Mouse (Mus musculus) right cerebral cortex, postnatal 4 days (tissue): ENCODE data around the gene Atn1.

Experiments used
- DNase-seq: peaks from one replicate; pipeline ENCODE4 v3.0.0-alpha.2; 2022

Atn1 gene

DNA sequence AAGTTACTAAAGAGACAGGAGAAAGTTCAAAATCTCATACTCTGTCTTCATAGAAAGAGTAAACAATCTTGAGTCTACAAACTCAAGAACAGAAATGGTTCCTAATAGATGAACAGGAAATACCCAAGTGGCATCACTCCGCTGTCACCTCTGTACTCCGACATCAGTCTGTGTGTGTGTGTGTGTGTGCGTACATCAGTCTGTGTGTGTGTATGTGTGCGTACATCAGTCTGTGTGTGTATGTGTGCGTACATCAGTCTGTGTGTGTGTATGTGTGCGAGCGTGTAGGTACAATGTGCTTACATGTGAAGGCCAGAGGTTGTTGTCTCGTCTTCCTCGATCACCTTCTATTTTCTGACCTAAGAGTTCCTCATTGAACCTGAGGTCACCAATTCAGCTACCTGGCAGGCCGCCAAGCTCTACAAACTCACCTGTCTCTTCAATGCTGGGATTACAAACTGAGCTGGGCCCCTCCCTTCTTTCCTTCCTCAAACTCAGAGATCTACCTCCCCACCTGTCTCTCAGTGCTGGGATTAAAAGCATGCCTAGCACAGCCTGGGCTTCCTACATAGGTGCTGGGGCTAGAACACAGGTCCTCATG lies 47.9 kb downstream of the Atn1 start:
- DNase-seq = no peak

DNA sequence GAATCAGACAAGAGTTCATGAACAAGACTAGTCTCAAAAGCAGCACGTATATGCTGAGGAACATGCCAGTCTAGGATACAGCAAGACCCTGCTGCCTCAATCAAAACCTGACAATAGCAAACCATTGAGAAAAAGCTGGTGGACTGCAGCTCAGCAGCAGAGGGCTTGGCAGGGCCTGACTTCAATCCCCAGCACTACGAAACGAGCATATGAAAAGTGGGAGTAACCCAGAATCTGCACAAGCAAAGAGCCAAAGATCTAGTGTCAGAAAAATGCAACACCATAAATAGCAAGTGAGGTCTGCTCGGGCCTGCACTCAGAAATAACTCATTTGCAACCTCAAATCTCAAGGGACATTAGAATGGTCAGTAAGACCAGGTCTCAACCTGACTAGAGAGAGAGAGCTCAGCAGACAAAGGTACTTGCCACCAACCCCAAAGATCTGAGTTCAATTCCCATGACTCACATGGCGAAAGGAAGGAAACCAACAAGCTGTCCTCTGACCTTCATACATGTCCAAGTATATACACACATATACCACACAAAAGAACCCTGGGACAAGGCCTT lies 50.2 kb downstream of the Atn1 start:
- no peak for DNase-seq

DNA sequence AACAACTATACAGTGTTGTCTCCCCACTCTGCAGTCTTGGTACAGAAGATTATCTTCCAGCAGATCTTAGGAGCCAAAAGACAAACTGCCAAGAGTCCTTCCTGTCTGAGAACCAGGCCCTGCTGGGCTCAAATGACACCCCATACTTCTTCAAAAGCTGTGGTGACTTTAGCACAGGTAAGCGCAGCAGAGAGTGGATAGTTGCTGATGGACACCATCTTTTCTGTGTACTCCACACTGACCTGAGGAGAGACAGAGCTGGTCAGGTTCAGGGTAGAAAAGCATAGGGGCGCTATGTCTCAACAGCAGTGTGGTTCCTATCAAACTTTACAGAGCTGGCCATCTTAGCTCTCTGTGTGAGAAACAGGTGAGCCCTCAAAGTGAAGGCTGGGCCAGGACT lies 51.9 kb downstream of the Atn1 start:
- no peak for DNase-seq

DNA sequence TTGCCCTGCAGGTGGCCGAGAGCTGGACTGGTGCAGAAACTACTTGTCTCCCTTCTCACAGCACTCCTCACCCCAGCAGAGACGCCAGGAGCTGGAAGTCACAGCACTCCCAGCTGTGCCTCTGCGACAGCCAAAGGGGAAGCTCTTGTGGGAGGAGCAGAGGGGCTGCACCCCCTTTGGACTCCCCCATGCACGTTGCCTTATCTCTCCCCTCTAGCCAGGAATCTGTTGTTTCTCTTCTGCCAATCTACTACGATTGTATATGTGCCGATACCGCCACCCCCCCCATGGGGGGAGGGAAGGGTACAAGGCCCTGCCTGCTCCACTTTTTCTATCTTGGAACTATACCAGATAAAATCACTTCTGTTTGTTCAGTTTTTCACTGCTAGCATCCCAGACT lies 52.5 kb downstream of the Atn1 start:
- DNase-seq = no peak

DNA sequence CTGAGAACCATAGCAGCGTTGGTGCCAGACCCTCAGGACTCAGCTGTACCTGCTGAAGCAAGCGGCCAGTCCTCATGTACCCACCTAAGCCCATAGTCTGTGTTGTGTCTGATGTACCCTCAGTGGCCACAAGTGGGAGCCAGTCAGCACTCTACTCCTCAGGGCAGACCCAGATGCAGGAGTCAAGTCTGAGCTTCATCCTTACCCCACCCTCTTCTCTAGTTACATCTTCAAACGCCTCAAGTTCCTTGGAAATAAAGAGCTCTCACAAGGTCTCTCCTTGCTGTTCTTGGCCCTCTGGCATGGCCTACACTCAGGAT lies 53.6 kb downstream of the Atn1 start:
- DNase-seq = peak; percentile 71

DNA sequence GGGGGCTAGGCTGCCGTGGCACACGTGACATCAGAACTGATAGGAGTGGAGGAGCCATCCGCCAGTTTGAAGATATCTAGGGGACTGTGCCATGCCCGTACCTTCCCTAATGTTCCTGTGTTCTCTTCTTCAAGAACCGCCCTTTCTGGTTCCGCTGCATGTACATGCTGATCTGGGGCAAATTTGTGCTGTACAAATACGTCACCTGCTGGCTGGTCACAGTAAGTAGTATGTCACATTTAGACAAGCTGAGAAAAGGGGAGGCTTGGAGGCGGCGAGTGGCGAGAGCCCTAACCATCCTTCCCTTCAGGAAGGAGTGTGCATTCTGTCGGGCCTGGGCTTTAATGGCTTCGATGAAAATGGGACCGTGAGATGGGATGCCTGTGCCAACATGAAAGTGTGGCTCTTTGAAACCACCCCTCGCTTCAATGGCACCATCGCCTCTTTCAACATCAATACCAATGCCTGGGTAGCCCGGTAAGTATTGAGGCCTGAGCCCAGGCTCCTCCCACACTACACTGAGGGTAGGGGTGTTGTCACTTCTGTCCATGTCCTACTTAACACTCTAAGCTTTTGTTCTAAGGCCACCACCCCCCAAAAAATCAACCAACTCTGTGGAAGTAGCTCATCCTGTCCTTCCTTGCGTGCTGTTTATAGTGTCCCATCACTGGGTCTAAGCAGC lies 54.1 kb downstream of the Atn1 start:
- DNase-seq = no peak

DNA sequence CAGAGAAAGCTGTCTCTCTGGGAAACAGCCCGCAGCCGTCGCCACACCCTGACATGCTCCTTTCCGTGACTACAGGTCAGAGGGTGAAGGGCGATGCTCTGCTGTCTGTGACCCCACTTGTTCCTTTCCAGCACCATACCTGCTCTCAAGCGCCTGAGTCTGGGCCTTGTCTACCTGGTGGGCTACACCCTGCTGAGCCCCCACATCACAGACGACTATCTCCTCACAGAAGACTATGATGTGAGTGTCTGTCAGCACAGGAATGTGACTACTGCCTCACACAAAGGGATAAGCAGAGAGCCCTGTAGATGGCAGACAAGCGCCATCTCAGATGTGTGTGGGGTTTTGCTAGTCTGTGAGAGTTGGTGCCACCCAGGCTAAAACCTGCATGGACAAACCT lies 55.0 kb downstream of the Atn1 start:
- peak; percentile 32 for DNase-seq

DNA sequence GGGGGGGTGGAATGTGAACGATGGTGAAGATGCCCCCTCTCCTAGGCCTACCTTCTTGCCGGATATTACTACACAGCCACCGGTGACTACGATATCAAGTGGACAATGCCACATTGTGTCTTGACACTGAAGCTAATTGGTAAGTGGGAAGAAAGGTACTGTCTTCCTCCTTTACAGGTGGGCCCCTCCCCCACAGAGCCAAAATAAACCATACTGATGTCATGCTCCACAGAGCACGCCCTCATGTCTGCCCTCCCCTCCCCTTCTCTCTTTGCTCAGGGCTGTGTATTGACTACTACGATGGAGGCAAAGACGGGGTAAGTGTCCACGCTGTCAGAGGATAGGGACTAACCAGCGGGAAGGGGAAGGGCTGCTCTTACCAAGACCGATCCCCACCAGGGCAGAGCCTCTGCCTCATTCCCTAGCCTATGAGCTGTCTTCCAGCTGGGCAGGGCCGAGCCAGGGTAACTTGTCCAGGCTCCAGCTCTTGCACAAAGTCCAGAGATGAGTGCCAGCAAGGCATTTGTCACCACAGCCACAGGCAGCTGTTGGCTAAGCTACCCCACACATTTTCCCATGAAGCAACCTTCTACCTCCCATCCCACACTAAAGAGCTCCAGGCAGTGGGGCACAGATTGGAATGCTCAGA lies 56.2 kb downstream of the Atn1 start:
- no peak for DNase-seq

DNA sequence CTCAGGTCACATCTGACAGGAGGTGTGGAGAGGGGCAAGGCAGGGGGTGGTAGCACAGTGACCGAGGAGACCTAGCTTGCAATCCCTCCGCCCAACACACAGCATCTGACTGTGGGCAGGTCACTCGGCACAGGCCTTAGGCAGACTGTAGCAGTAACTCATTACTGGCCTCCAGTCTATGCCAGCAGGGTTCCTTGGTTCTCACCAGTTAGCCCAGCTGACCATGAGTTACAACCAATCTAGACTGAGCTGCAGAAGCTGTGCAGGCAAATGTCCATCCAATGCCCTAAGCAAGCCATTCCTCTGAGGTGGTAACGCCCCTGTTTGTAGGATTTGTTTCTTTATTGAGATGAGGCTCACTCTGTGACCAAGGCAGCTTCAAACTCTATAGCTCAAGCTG lies 57.0 kb downstream of the Atn1 start:
- DNase-seq = no peak

DNA sequence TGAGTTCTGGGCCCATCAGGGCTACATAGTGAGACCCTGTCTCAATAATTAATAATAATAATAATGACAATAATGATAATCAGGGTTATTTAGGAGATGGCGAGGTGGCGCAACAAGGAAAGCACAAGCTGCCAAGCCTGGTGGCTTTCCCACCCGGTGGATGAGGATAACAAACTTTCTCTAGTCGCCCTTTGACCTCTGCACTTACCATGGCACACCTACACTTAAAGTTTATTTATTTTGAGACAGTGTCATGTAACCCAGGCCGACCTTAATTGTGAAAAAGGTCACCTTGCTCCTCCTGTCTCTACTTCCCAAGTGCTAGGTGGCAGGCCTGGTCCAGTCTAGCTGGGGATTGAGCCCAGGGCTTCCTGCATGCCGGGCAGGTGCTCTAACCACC lies 57.6 kb downstream of the Atn1 start:
- no peak for DNase-seq

DNA sequence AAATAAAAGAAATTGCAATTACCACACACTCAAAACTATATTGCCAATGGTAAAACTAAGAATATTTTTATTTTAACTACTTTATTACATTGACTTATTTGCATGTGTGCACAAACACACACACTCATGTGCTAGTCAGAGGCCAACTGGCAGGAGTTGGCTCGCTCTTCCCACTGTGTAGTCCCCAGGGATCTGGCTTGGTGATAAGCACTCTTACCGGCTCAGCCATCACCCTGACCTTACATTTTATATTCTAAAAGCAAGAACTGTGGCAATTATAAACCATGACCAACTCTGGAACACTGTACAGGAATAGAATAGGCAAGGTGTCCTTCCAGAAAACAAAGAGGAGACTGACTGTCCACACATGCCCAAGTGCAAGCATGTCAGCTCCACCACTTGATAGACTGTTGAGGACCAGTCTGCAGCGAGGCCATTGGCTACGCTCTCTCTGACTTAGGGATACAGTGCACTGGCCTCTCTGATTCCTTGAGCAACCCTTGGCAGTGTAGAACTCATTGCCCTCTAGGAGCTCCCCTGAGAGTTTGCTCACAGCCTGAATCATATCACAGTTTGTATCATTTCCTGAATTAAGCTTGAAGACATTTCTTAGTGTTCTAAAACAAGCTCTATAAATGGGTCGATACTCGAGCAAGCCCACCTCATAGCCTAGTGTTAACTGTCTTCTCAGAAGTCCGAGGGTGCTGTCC lies 59.7 kb downstream of the Atn1 start:
- DNase-seq = no peak

DNA sequence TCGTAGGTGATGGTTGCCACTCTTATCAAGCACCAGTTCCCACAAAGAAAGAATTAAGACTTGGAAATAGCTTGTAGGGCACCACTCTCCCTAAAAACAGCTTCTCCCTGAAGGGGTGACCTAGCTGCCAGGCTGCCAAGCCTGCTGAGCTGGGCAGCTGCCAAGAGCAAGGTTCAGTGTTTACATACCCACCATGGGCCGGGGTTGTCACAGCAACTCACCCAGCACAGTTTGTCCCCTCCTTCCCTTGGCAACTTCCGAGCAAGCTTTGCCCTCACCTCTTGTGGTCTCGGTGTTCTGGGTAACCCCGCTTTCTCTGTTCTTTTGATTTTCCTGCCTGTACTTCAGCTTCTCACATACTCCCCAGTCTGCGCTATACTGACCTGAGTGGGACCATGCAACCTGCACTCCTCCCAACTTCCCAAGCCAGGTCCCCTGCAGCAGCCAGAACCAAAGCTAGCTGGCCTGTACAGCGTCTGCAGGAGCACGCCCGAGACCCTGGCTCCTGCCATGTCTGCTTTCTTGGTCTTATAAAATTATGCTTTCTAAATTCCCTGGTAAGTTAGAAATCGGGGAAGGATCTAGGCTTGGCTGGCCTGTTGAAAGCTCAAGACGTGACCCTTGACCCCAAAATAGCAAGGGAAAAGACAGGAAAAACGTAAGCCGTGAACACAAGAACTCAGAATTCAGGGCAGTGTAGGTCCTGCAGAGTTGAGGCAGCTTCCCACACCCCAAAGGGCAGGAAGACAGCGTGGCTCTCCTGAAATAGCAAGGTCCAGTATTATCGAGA lies 62.0 kb downstream of the Atn1 start:
- DNase-seq = peak; percentile 65

DNA sequence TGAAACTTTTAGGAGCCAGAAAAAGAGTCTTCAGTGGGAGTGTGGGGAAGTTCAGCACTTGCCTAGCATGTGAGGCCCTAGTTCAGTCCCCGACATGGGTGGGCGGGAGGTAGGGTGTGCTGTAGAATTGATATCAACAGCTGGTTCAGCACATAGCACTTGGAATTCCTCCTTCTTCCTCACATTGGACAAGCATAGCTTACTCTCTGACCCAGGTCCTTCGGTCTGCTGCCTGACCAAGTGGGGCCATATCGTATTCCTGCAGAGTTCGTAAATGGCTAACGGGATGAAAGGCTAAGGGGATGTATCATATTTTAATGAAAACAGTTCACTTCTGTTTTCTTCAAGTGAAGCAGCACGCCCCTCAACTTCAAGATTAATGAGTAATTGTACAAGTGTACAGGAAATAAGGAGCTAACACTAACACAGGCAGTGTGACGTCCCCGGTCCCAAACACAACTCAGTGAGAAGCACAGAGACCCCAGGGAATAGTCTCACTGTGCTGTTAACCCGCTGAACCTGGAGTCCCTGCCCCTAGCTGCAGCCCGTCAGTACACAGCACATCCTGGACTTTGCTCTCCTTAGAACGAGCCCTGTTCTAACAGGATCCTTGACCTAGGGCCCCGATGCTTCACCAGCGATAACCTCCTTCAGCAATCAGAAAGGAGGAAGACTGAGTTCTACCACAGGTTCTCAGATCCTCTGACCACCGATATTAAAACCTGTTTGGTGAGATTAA lies 62.9 kb downstream of the Atn1 start:
- DNase-seq = no peak
